Comparison of ENCODE assay signal across 8 mouse cellular contexts in the genomic region with DNA sequence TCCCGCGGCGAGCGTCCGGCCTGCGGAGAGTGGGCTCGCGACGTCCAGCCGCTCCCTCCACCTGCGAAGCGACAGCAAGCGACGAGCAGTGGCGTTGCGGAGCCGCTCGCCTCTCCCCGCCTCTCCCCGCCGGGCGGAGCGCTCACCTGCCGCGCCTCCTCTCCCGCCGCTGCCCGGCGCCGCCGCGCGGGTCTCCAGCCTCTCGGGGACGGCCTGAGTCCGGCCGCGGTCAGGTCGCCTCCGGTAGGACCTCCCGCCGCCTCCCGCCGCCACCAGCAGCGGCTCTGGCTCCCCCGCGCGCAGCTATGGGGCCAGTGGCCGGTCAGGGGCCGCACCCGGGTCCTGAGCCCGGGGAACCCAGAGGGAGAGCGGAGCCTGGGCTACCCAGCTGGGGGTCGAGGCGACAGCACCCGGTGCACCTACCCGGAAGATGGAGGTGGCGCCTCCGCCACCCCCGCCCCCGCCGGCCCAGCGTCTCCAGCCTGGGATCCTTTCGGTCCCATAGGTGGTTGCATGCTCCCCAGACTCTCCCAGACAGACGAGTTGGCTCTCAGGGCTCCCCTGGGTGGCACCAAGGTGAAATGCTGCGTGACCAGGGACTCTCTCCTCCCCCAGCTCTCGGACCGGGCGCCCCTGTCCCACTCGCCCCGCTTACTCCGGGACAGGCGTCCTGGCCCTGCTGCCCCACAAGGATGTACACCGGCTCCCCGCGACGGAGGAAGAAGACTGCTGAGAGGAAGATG. TPM values are rescaled to one million over a fixed set of nuclear protein-coding genes. Genes with fewer than 3 reads are reported as not detected.
DNase-seq lines count a peak whose midpoint lies in the region; ATAC-seq and TF ChIP-seq lines count a peak whose summit lies in the region.

No protein-coding gene starts in this region.

- H3K4me1 ChIP-seq in spleen, adult 2 months (ENCODE audit: control insufficient read depth, insufficient read depth, insufficient read length) = peaks cover 12% of the 10 kb centered on the region; the same call in 1 of the 2 replicates
- H3K4me1 ChIP-seq in heart, embryonic 11.5 days (ENCODE audit: control insufficient read depth, insufficient read depth, low read length) = no peaks in the 10 kb centered on the region; the same call in 1 of the 2 replicates
- peaks cover 14% of the 10 kb centered on the region for H3K4me1 ChIP-seq in kidney, embryonic 16.5 days (ENCODE audit: insufficient read depth, low read length)
- peaks cover 16% of the 10 kb centered on the region for H3K4me1 ChIP-seq in stomach, embryonic 15.5 days

- H3K27me3 ChIP-seq in spleen, adult 2 months (ENCODE audit: control insufficient read depth, insufficient read depth, low read length) = peaks cover 12% of the 10 kb centered on the region
- H3K27me3 ChIP-seq in heart, embryonic 11.5 days (ENCODE audit: control insufficient read depth, insufficient read depth, low read length) = peaks cover 62% of the 10 kb centered on the region
- H3K27me3 ChIP-seq in kidney, embryonic 16.5 days (ENCODE audit: insufficient read depth, low read length) = peaks cover 48% of the 10 kb centered on the region
- H3K27me3 ChIP-seq in stomach, embryonic 15.5 days (replicated peaks) = peaks cover 52% of the 10 kb centered on the region

- H3K27ac ChIP-seq in spleen, adult 2 months (ENCODE audit: insufficient read depth, low read length) = no peak overlapping the region
- no peak overlapping the region for H3K27ac ChIP-seq in heart, embryonic 11.5 days (ENCODE audit: low read depth, low read length)
- no peak overlapping the region for H3K27ac ChIP-seq in kidney, embryonic 16.5 days (ENCODE audit: low read length)
- H3K27ac ChIP-seq in stomach, embryonic 15.5 days = no peak overlapping the region

- 1% methylated on average over 75 of the region's 77 CpGs for WGBS in spleen, adult 2 months
- WGBS in heart, embryonic 11.5 days (ENCODE audit: insufficient replicate concordance) = under 1% methylated on average over 67 of the region's 77 CpGs
- under 1% methylated on average over 39 of the region's 77 CpGs for WGBS in kidney, embryonic 16.5 days
- under 1% methylated on average over 65 of the region's 77 CpGs for WGBS in stomach, embryonic 15.5 days

- H3K36me3 ChIP-seq in spleen, adult 2 months (ENCODE audit: control insufficient read depth, insufficient read depth, low read length) = no peaks in the 10 kb centered on the region
- no peaks in the 10 kb centered on the region for H3K36me3 ChIP-seq in heart, embryonic 11.5 days (ENCODE audit: control insufficient read depth, insufficient read depth, low read length)
- H3K36me3 ChIP-seq in kidney, embryonic 16.5 days (ENCODE audit: insufficient read depth, low read length) = no peaks in the 10 kb centered on the region
- no peaks in the 10 kb centered on the region for H3K36me3 ChIP-seq in stomach, embryonic 15.5 days

- peak overlapping the region; percentile 100 for H3K4me2 ChIP-seq in heart, embryonic 11.5 days
- peak overlapping the region; percentile 99 for H3K4me2 ChIP-seq in kidney, embryonic 16.5 days (replicated peaks; ENCODE audit: low read depth, low read length)
- H3K4me2 ChIP-seq in stomach, embryonic 15.5 days = peak overlapping the region; percentile 100

- ATAC-seq in heart, embryonic 11.5 days (replicated peaks; ENCODE audit: insufficient number of reproducible peaks, low FRiP score, low TSS enrichment) = 0 out of 2 replicates have a peak, but pooled peaks have one; percentile 6
- peak; percentile 50; the same call in 1 of the 2 replicates for ATAC-seq in kidney, embryonic 16.5 days (ENCODE audit: low FRiP score, low TSS enrichment)
- peak; percentile 9; the same call in 1 of the 2 replicates for ATAC-seq in megakaryocyte progenitor cell, adult 5-6 weeks (replicated peaks; ENCODE audit: poor library complexity)
- ATAC-seq in stomach, embryonic 15.5 days (ENCODE audit: insufficient read depth, low FRiP score, low read depth) = peak; percentile 32; the same call in 1 of the 2 replicates

- peak overlapping the region; percentile 62 for H3K9ac ChIP-seq in heart, embryonic 11.5 days (ENCODE audit: low read depth, low read length)
- H3K9ac ChIP-seq in kidney, embryonic 16.5 days (replicated peaks; ENCODE audit: low read length) = peak overlapping the region; percentile 68
- H3K9ac ChIP-seq in stomach, embryonic 15.5 days = peak overlapping the region; percentile 25; the same call in 1 of the 2 replicates

- TF ChIP-seq CTCF in spleen, adult 2 months (IDR thresholded peaks at IDR 0.05; ENCODE audit: extremely low read depth, insufficient read depth, insufficient read length, insufficient replicate concordance) = no peak

- no peak for TF ChIP-seq POLR2A in spleen, adult 2 months (IDR thresholded peaks at IDR 0.05; ENCODE audit: low read depth, low read length)

- H3K9me3 ChIP-seq in heart, embryonic 11.5 days (replicated peaks; ENCODE audit: control insufficient read depth, low read length) = no peaks in the 10 kb centered on the region
- no peaks in the 10 kb centered on the region for H3K9me3 ChIP-seq in kidney, embryonic 16.5 days (ENCODE audit: low read length)
- no peaks in the 10 kb centered on the region for H3K9me3 ChIP-seq in stomach, embryonic 15.5 days

- H3K4me3 ChIP-seq in spleen, adult 2 months (ENCODE audit: extremely low read depth, insufficient read depth, insufficient read length) = peak overlapping the region; percentile 64
- peak overlapping the region; percentile 70 for H3K4me3 ChIP-seq in heart, embryonic 11.5 days (ENCODE audit: low read depth, low read length)
- peak overlapping the region; percentile 63 for H3K4me3 ChIP-seq in kidney, embryonic 16.5 days (ENCODE audit: low read length)
- H3K4me3 ChIP-seq in stomach, embryonic 15.5 days (replicated peaks) = peak overlapping the region; percentile 63

- peak in 1 of 2 experiments; percentile 43 for DNase-seq in spleen, adult 2 months (ENCODE audit: low read depth in 1 of 2, low spot score in 2 of 2)
- DNase-seq in spleen, postnatal 14 days (ENCODE audit: low spot score in 2 of 2) = no peak
- DNase-seq in cerebellum, adult 9-11 months = peak; percentile 47
- DNase-seq in frontal cortex, postnatal 36 days (ENCODE audit: low spot score in 2 of 2) = no peak

RNA-seq across cellular contexts. Expression of gene Ltk, which starts 2.0 kb away (rescaled TPM):
- 9.0 and 15.0 TPM in 2 replicates for polyA plus RNA-seq in spleen, adult 2 months (2012; rRNA removed)
- polyA plus RNA-seq in heart, embryonic 11.5 days (2014; fragmentation: Nextera tagmentation; extraction: Ambion mirVana) = 0.07 TPM in 1 of 2 replicates, not detected in the other
- 0.46 and 0.96 TPM in 2 replicates for polyA plus RNA-seq in kidney, embryonic 16.5 days (2015; fragmentation: Nextera tagmentation; extraction: Ambion mirVana)
- not detected in 2 replicates for total RNA-seq in megakaryocyte progenitor cell, adult 5-6 weeks (2015)
- total RNA-seq in megakaryocyte progenitor cell, adult 5-6 weeks (2017) = not detected in 2 replicates
- polyA plus RNA-seq in stomach, embryonic 15.5 days (2015; fragmentation: Nextera tagmentation; extraction: Ambion mirVana) = 2.1 and 2.7 TPM in 2 replicates

RNA-seq across cellular contexts. Expression of gene Itpka, which starts 16.1 kb away (rescaled TPM):
- 0.72 and 0.81 TPM in 2 replicates for polyA plus RNA-seq in spleen, adult 2 months (2012; rRNA removed)
- polyA plus RNA-seq in heart, embryonic 11.5 days (2014; fragmentation: Nextera tagmentation; extraction: Ambion mirVana) = 1.9 and 2.2 TPM in 2 replicates
- polyA plus RNA-seq in kidney, embryonic 16.5 days (2015; fragmentation: Nextera tagmentation; extraction: Ambion mirVana) = 0.81 and 1.2 TPM in 2 replicates
- 0.20 and 0.29 TPM in 2 replicates for total RNA-seq in megakaryocyte progenitor cell, adult 5-6 weeks (2015)
- total RNA-seq in megakaryocyte progenitor cell, adult 5-6 weeks (2017) = 0.25 and 0.54 TPM in 2 replicates
- 9.8 and 10.2 TPM in 2 replicates for polyA plus RNA-seq in stomach, embryonic 15.5 days (2015; fragmentation: Nextera tagmentation; extraction: Ambion mirVana)

RNA-seq across cellular contexts. Expression of gene Rpap1, which starts 29.1 kb away (rescaled TPM):
- polyA plus RNA-seq in spleen, adult 2 months (2012; rRNA removed) = 25.7 and 30.7 TPM in 2 replicates
- 16.2 and 17.4 TPM in 2 replicates for polyA plus RNA-seq in heart, embryonic 11.5 days (2014; fragmentation: Nextera tagmentation; extraction: Ambion mirVana)
- 32.1 and 35.9 TPM in 2 replicates for polyA plus RNA-seq in kidney, embryonic 16.5 days (2015; fragmentation: Nextera tagmentation; extraction: Ambion mirVana)
- total RNA-seq in megakaryocyte progenitor cell, adult 5-6 weeks (2015) = 6.6 TPM in 2 replicates
- 9.6 and 9.7 TPM in 2 replicates for total RNA-seq in megakaryocyte progenitor cell, adult 5-6 weeks (2017)
- polyA plus RNA-seq in stomach, embryonic 15.5 days (2015; fragmentation: Nextera tagmentation; extraction: Ambion mirVana) = 25.3 and 29.5 TPM in 2 replicates

RNA-seq across cellular contexts. Expression of gene Tyro3, which starts 39.3 kb away (rescaled TPM):
- 1.7 and 2.1 TPM in 2 replicates for polyA plus RNA-seq in spleen, adult 2 months (2012; rRNA removed)
- polyA plus RNA-seq in heart, embryonic 11.5 days (2014; fragmentation: Nextera tagmentation; extraction: Ambion mirVana) = 7.3 and 8.4 TPM in 2 replicates
- polyA plus RNA-seq in kidney, embryonic 16.5 days (2015; fragmentation: Nextera tagmentation; extraction: Ambion mirVana) = 15.2 TPM in 2 replicates
- not detected in 2 replicates for total RNA-seq in megakaryocyte progenitor cell, adult 5-6 weeks (2015)
- total RNA-seq in megakaryocyte progenitor cell, adult 5-6 weeks (2017) = not detected in 2 replicates
- 23.0 and 23.6 TPM in 2 replicates for polyA plus RNA-seq in stomach, embryonic 15.5 days (2015; fragmentation: Nextera tagmentation; extraction: Ambion mirVana)
